Mouse (Mus musculus) cerebellum, adult 9-10 months (tissue): ENCODE data around the gene Gnpda2.

Experiments used
- DNase-seq: peaks from one replicate; pipeline ENCODE4 v3.0.0; 2022

The Gnpda2 gene

DNA sequence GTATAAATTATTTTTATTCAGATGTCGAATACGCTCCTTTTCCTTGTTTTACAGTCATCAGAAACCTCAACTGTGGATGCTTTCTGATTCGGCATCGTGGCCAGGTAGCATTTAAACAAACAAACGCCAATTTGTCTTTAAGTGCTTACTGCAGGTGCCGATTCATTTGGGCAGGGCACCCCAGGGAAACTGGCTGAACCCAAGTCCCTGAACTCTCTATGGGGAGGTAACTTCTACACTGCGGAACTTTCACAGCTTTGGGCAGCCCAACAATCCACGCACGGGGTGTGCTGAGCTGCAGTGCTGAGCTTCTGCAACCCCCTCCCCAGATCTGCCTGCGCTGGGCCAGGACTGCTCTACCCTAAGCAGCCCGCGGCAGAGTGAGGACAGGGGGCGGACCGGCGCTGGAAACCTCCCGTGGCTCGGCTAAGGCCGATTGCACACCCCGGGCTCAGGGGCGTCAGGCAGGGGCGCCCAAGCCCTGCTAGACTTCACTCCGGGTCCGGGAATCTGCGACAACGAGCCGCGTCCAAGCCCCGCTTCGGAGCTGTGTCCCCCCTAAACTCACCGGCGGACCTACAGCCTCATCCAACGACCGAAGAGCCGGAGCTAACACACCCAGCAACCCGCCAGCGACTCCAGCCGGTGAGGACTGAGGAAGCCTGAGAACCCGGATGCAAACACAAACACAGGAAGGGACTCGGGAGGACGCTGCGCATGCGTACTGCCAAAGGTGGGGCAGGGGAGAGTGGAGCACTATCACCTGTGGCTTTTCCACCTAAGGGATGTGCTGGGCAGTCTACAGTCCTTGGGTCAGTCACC lies at the start of gene Gnpda2:
Gnpda2 (minus strand) TSS at position 701 of the 822 bp plus-strand sequence.
- DNase-seq, result peak; percentile 90

DNA sequence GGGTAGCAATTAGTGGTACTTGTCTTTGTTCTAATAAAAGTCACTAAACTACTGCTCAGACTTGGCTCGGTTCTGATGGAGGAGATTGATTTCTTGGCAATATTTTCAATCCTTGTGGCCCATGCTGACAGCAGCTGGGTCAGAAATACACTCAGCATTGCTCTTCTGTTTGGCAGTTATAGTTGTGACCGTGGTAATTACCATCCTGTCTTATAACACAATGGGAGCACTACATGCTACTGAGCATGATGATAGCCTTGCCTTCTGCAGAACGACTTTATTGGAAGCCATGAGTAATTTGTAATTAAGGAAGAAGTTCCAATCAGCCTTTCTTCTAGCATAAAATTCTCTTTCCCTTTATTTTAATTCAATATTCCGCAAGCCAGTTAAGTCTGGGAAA lies 42.6 kb upstream of the Gnpda2 start:
- DNase-seq, result no peak

GRCm38 (mm10) chr5:69620899-69621298 lies 28.8 kb upstream of the Gnpda2 start:
- no peak for DNase-seq

DNA sequence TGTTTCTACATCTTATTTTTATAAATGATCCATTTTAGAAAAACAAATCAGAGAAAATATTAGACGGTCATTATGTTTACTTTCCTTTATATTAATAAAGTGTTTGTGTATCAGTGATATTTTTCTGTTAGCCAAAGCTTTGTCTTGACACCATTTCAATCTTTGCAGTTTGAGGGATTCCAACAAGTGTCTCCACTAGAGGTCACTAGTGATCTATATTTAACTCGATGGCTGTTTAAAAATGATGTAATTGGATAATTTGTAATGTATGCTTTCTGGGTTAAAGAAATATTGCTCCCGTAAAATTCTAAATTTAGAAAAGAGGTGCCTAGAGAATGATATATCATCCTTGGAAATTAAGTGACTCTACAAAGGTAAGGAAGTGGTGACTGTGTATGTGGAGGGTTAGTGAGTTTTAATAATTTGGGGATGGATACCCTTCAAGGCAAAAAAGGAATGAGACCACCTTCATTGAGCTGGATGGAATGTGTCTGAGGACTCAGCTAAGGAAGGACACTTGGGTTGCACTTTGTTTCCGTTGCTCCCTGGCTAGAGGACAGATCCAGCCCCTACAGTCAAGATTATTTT lies 21.2 kb upstream of the Gnpda2 start:
- DNase-seq, result peak; percentile 25

DNA sequence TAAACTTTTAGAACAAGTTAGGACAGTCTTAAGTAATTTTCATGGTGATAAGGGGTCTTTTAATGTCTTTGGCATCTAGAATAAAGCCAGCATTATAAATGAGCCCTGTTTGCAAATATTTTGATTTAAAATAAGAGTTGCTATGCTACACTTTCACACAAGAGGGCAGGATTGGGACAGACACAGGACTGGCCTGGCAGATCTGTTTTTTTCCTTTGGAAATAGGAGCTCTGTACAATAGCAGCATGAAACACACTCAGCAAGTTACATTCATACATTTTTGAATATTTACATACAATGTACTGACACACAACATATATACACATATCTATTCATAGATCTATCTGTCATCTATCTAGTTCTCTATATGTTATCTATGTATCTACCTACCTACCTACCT lies 8.9 kb upstream of the Gnpda2 start:
- DNase-seq, result no peak

- peak; percentile 34 for DNase-seq
Observed at GRCm38 (mm10) chr5:69557404-69557935, 34.7 kb downstream of the Gnpda2 start.

DNA sequence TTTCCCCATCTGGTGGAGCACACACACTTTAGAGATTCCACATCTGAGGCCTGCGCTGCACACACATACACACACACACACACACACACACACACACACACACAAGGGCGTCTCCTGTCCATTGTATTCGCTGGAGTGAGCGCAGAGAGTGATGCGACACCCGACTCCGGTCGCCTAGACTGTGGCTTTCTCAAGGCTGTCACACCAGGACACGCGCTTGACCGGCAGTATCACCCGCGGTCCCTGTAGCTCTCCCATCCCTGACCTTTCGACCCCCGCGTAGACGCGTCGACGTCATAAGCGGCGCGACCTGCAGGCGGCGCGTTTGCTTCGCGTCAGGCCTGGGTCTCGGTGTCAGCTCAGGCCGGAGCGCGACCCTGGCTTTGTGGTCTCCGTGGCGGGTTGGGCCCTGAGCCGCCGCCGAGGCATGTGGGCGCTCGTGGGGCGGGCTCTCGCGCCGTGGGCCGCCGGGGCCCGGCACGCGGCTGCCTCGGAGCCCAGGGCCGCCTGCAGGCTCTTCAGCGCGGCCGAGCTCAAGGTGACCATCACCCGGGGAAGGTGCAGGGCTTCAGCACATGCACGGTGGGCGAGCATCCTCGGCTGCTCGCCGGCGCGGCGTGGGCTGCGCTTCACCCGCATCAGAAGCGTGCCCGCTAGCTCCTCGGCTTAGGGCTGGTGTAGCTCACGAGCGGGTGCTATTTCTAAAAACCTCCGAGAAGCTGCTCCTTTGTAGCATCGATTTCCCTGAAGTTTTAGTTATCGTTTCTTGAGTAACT lies 35.3 kb downstream of the Gnpda2 start, which contains the start of gene Guf1:
Guf1 (plus strand) TSS at position 296 of the 776 bp plus-strand sequence.
- peak; percentile 97 for DNase-seq

GRCm38 (mm10) chr5:69542489-69542888 lies 49.7 kb downstream of the Gnpda2 start, which contains the start of gene Yipf7:
Gene Yipf7 (minus strand): TSS chr5:69542648.
- peak; percentile 73 for DNase-seq

DNA sequence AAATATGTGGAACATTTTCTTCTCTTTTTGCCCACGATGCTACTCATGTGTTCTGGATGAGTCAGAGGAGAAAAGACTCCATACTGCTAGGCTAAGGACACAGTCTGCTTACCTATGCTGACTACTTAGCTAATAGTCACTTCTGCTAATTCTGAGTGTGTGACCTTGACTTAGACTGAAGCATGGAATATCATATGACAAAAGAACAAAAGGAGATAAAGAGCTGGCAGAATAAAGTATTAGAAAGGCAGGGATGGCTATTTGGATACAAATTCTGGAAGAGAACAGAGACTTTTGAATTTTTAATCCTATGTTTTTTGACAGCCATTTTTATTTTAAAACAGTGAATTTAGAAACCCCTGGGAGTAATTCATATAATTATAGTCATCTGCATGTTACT lies 50.5 kb downstream of the Gnpda2 start:
- DNase-seq, result no peak

- no peak for DNase-seq
Observed at GRCm38 (mm10) chr5:69523944-69524343, 68.2 kb downstream of the Gnpda2 start.
